In genomic region chr17:53659738-53660137, GRCm38 (mm10) we compare ENCODE assay signal across 10 mouse cellular contexts. TPM values are rescaled to one million over a fixed set of nuclear protein-coding genes. Genes with fewer than 3 reads are reported as not detected.
DNase-seq lines count a peak whose midpoint lies in the region; ATAC-seq and TF ChIP-seq lines count a peak whose summit lies in the region.
"Had no signal": no experiment of that assay in that cellular context is flagged by ENCODE, and none has a peak within 500 bp of the region (broad histone marks: within the 10 kb centered on the region; RNA-seq: fewer than 3 reads in every experiment).

No protein-coding gene starts in this region.

- H3K4me3 ChIP-seq in heart, adult 2 months: no peak overlapping the region
- H3K4me3 ChIP-seq in limb, embryonic 10.5 days: no peak overlapping the region
- H3K4me3 ChIP-seq: liver, embryonic 13.5 days had no signal

- H3K27me3 ChIP-seq in heart, adult 2 months (ENCODE audit: control insufficient read depth, insufficient read depth, low read length): no peaks in the 10 kb centered on the region
- H3K27me3 ChIP-seq in limb, embryonic 10.5 days (ENCODE audit: low read depth, poor library complexity, severe bottlenecking): no peaks in the 10 kb centered on the region
- H3K27me3 ChIP-seq: liver, embryonic 13.5 days had no signal

- no peak for TF ChIP-seq EP300 in heart, adult 2 months (IDR thresholded peaks at IDR 0.05; ENCODE audit: insufficient read depth, low read depth, low read length)

- H3K27ac ChIP-seq in heart, adult 2 months: no peak overlapping the region
- H3K27ac ChIP-seq in limb, embryonic 10.5 days: no peak overlapping the region
- H3K27ac ChIP-seq: liver, embryonic 13.5 days had no signal

- no peak for TF ChIP-seq POLR2A in heart, adult 2 months (IDR thresholded peaks at IDR 0.05; ENCODE audit: insufficient read depth, low read depth, low read length)
- TF ChIP-seq POLR2A in brain, embryonic 14.5 days (IDR thresholded peaks at IDR 0.05; ENCODE audit: borderline replicate concordance, extremely low read depth, insufficient read depth, insufficient read length, poor library complexity, severe bottlenecking): no peak

- H3K36me3 ChIP-seq in heart, adult 2 months (ENCODE audit: control insufficient read depth, insufficient read depth, low read length): peaks cover 9% of the 10 kb centered on the region
- H3K36me3 ChIP-seq in limb, embryonic 10.5 days: no peaks in the 10 kb centered on the region

- H3K9me3 ChIP-seq in limb, embryonic 10.5 days (replicated peaks): no peaks in the 10 kb centered on the region
- H3K9me3 ChIP-seq: liver, embryonic 13.5 days had no signal

- no peaks in the 10 kb centered on the region for H3K79me2 ChIP-seq in heart, adult 2 months (replicated peaks; ENCODE audit: control insufficient read depth, insufficient read depth, low read length)

- no peak for TF ChIP-seq CTCF in heart, adult 2 months (IDR thresholded peaks at IDR 0.05)
- no peak for TF ChIP-seq CTCF in brain, embryonic 14.5 days (IDR thresholded peaks at IDR 0.05; ENCODE audit: borderline replicate concordance, extremely low read depth, insufficient read depth, insufficient read length)

- peak; percentile 20 for DNase-seq in heart, postnatal 4 days
- DNase-seq in heart, adult 2 months: no peak
- peak; percentile 54 for DNase-seq in MN1 (ENCODE audit: low spot score)
- peak; percentile 83 for DNase-seq in brain, embryonic 14.5 days (ENCODE audit: low read depth)
- peak; percentile 27 to 58 for DNase-seq in left cerebral cortex, postnatal 10 days (ENCODE audit: extremely low spot score in 1 of 2, low spot score in 2 of 2)
- DNase-seq in limb, embryonic 10.5 days (ENCODE audit: low spot score): no peak
- DNase-seq: liver, embryonic 13.5 days; thymus, postnatal 14 days had no signal

- ATAC-seq in granulocyte monocyte progenitor cell, adult 5-6 weeks (replicated peaks; ENCODE audit: poor library complexity, severe bottlenecking): no peak
- ATAC-seq: intestine, postnatal 0 days had no signal

- no peaks in the 10 kb centered on the region for H3K4me1 ChIP-seq in heart, adult 2 months (ENCODE audit: control insufficient read depth, insufficient read depth, low read length)
- no peaks in the 10 kb centered on the region for H3K4me1 ChIP-seq in limb, embryonic 10.5 days
- H3K4me1 ChIP-seq: liver, embryonic 13.5 days had no signal

- H3K9ac ChIP-seq in heart, adult 2 months (ENCODE audit: low read depth, low read length): no peak overlapping the region
- H3K9ac ChIP-seq: liver, embryonic 13.5 days had no signal

- intact Hi-C loops in heart, adult 2 months (cut with DNase I): no loop called here
- intact Hi-C loops in left cerebral cortex, postnatal 10 days (cut with DNase I): no loop called here

- 68% methylated on average over 4 of the region's 4 CpGs for WGBS in heart, adult 2 months
- WGBS in limb, embryonic 10.5 days: 88% methylated on average over 4 of the region's 4 CpGs

RNA-seq across cellular contexts. Expression of gene Sgo1, which starts 29.4 kb away (rescaled TPM):
- 1 to 10 TPM; 8.3 to 9.7 TPM for total RNA-seq in heart, postnatal 4 days (2021)
- under 1 TPM; 0.14 to 0.29 TPM for total RNA-seq in heart, adult 2 months (2021)
- polyA plus RNA-seq in heart, adult 2 months (2012; rRNA removed): 0.04 and 0.09 TPM in 2 replicates
- polyA plus RNA-seq in brain, embryonic 14.5 days (2012; rRNA removed): 5.3 and 10.2 TPM in 2 replicates
- under 1 TPM; 0.81 to 0.84 TPM for total RNA-seq in left cerebral cortex, postnatal 10 days (2021)
- 45.1 and 46.0 TPM in 2 replicates for polyA plus RNA-seq in limb, embryonic 10.5 days (2016; fragmentation: Nextera tagmentation; extraction: Ambion mirVana)
- total RNA-seq in granulocyte monocyte progenitor cell, adult 5-6 weeks (2014; fragmentation: Nextera tagmentation): 16.8 and 26.3 TPM in 2 replicates
- total RNA-seq in granulocyte monocyte progenitor cell, adult 5-6 weeks (2017): 36.6 and 60.1 TPM in 2 replicates

Comparison
In these comparisons a context has a peak if more than half of its experiments do, and no peak if none do; other contexts are left out.
1. DNase-seq: peak in heart, postnatal 4 days (single experiment), MN1 (single experiment), brain, embryonic 14.5 days (single experiment) and left cerebral cortex, postnatal 10 days (2 of 2); none in heart, adult 2 months (0 of 2) and limb, embryonic 10.5 days (single experiment).
2. RNA of gene Sgo1, which starts 29.4 kb away (total RNA-seq): 16.8 to 60.1 TPM in granulocyte monocyte progenitor cell, adult 5-6 weeks and 8.3 to 9.7 TPM in heart, postnatal 4 days; 0.81 to 0.84 TPM in left cerebral cortex, postnatal 10 days and 0.14 to 0.29 TPM in heart, adult 2 months; every median in the first group is over 4 times any median in the second.